In the genomic region with DNA sequence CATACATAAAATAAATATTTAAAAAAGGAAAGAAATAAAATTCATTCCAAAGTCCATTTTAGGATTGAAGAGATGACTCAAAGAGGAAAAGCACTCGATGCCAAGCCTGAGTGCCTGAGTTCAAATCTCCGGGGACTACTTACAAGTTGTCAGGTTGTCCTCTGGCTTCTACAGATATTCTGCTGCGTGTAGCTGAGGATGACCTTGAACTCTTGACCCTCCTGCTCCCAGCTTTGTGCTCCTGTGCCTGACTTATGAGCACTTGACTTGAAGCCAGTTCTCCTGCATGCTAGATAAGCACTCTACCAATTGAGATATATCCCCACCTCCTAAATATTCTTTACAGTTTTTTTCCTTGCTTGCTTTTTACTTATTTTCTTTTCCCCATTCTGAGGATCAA, we compare ENCODE assay signal across 15 mouse cellular contexts.
"Had no signal": no experiment of that assay in that cellular context is flagged by ENCODE, and none has a peak within 500 bp of the region (broad histone marks: within the 10 kb centered on the region; RNA-seq: fewer than 3 reads in every experiment).

No protein-coding gene starts in this region.

- H3K4me1 ChIP-seq: limb, embryonic 12.5 days; limb, embryonic 15.5 days; midbrain, embryonic 13.5 days; stomach, embryonic 15.5 days had no signal

- H3K27me3 ChIP-seq: limb, embryonic 12.5 days; limb, embryonic 15.5 days; midbrain, embryonic 13.5 days; stomach, embryonic 15.5 days had no signal

- DNase-seq: layer of hippocampus, postnatal 36 days; liver, postnatal 0 days; lung, embryonic 14.5 days; right cerebral cortex, adult 18-20 months; right cerebral cortex, postnatal 25 days; spleen, adult 18-20 months; thymus, postnatal 25 days had no signal

- H3K36me3 ChIP-seq: limb, embryonic 12.5 days; limb, embryonic 15.5 days; midbrain, embryonic 13.5 days; stomach, embryonic 15.5 days had no signal

- H3K9me3 ChIP-seq: limb, embryonic 12.5 days; limb, embryonic 15.5 days; midbrain, embryonic 13.5 days; stomach, embryonic 15.5 days had no signal

- H3K4me3 ChIP-seq: left cerebral cortex, adult 2 months; limb, embryonic 12.5 days; limb, embryonic 15.5 days; midbrain, embryonic 13.5 days; stomach, embryonic 15.5 days had no signal

- H3K27ac ChIP-seq: kidney, postnatal 0 days; left cerebral cortex, adult 2 months; limb, embryonic 12.5 days; limb, embryonic 15.5 days; liver, embryonic 14.5 days; macrophage; midbrain, embryonic 13.5 days; stomach, embryonic 15.5 days had no signal

- H3K9ac ChIP-seq: limb, embryonic 12.5 days; limb, embryonic 15.5 days; liver, embryonic 14.5 days; liver, postnatal 0 days; lung, embryonic 14.5 days; midbrain, embryonic 13.5 days; stomach, embryonic 15.5 days had no signal
